Mouse (Mus musculus) E14TG2a.4 (cell line): ENCODE data around the gene Kcna6.

ENCODE experiments used
- CTCF ChIP-seq: conservative IDR thresholded peaks from 2 replicates; pipeline ENCODE4 v1.5.1; 2014; ENCODE audit warnings: low read length
- NANOG ChIP-seq: IDR thresholded peaks from 2 replicates; pipeline ENCODE4 v1.6.1; 2014; ENCODE audit warnings: borderline replicate concordance, low read length, mixed read lengths
- POU5F1 ChIP-seq: IDR thresholded peaks from 2 replicates; pipeline ENCODE4 v1.6.1; 2014; ENCODE audit warnings: low read length, borderline replicate concordance

DNA sequence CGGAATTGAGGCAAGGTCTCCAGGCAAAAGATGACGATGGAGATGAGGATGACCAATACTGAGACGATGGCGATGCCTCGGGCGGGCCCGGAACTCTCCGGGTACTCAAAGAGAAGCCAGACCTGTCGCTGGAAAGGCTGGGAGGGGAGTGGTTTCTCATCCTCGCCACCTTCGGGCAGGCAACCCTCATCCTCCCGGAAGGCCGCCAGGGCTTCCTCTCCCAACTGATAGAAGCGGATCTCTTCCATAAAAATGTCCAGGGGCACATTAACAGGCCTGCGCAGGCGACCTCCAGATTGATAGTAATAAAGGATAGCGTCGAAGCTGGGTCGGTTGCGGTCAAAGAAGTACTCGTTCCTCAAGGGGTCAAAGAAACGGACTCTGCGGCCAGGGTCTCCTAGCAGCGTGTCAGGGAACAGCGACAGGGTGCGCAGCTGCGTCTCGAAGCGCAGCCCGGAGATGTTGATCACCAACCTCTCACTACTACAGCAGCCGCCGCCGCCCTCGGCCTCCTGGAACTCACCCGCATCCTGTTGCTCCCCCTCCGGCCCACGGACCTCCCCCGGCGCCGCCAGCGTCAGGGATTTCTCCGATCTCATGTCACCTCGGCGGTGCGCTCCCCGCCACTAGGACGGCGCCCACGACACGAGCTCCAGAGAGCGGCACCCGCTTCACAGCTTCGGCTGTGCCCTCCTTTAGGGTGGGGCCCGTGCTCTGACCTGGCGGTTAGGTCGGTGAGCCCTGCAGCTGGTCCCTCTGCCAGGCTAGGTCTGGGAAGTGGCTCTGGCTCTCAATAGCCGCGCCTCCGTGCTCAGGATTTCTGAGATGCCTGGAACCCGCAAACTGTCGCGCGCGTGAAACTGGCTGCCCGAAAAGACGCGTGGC lies 906 bp downstream of the Kcna6 start:
- TF ChIP-seq CTCF (no peak), NANOG (no peak), POU5F1 (no peak)
